Mouse (Mus musculus) cerebellum, adult 9-11 months (tissue): Measurements from ENCODE around the gene Ssxb9.
"Not testable (repeated sequence)": the region's sequence is repeated elsewhere in the genome, so short reads cannot be mapped to it uniquely, and the experiment has no call there.

Experiments used
- DNase-seq: peaks from one replicate; pipeline ENCODE4 v3.0.0; 2022

Gene Ssxb9

DNA sequence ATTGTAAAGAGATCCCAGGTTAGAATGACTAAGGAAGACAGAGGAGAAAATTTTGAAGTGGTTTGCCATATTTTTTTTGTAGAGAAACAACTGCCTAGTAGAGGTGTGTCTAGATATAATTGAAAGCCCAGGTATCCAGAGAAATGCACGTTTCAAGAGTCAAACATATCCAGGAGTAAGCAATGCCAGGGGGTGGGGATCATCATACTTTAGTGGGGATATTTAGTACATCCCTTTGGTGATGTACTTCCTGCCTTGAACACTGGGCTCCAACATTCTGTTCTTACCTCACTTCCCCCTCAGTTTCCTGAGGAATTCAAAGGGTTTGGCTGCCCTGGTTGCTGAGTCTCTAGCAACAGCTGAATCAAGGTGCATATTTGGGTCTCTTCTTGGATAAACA, at the start of gene Ssxb9:
TSS of gene Ssxb9 (plus strand) at position 301 of the 400 bp plus-strand sequence.
- DNase-seq: not testable (repeated sequence)

DNA sequence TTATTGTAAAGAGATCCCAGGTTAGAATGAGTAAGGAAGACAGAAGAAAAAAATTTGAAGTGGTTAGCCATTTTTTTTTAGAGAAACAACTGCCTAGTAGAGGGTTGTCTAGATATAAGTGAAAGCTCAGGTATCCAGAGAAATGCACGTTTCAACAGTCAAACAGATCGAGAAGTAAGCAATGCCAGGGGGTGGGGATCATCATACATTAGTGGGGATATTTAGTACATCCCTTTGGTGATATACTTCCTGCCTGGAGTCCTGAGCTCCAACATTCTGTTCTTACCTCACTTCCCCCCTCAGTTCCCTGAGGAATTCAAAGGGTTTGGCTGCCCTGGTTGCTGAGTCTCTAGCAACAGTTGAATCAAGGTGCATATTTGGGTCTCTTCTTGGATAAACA, 39.7 kb upstream of the Ssxb9 start, which contains the start of gene Ssxb10:
TSS of gene Ssxb10 (plus strand) at position 301 of the 400 bp plus-strand sequence.
- no peak for DNase-seq

DNA sequence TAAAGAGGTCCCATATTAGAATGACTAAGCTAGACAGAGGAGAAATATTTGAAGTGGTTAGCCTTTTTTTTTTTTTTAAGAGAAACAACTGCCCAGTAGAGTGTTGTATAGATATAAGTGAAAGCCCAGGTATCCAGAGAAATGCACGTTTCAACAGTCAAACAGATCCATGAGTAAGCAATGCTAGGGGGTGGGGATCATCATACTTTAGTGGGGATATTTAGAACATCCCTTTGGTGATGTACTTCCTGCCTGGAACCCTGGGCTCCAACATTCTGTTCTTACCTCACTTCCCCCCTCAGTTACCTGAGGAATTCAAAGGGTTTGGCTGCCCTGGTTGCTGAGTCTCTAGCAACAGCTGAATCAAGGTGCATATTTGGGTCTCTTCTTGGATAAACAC, 46.2 kb downstream of the Ssxb9 start, which contains the start of gene Ssxb1:
TSS of gene Ssxb1 (plus strand) at position 301 of the 400 bp plus-strand sequence.
- not testable (repeated sequence) for DNase-seq
